Mouse (Mus musculus) ES-E14 (cell line): Measurements from ENCODE around the gene Slc7a1. TPM values are rescaled to one million over a fixed set of nuclear protein-coding genes. Genes with fewer than 3 reads are reported as not detected.

Source experiments
- DNase-seq: peaks from one replicate; pipeline ENCODE4 v3.0.0-alpha.2; 2013; ENCODE audit warnings: low read depth, low spot score
- H3K27ac ChIP-seq: 2 replicates; pipeline ENCODE4 v1.5.1; 2012; ENCODE audit warnings: low read depth, mild to moderate bottlenecking, low read length, moderate library complexity, mixed read lengths; ENCODE audit not compliant: poor library complexity, insufficient read depth, severe bottlenecking
- H3K36me3 ChIP-seq: 2 replicates; pipeline ENCODE4 v1.6.1; 2012; ENCODE audit warnings: mild to moderate bottlenecking, low read length, moderate library complexity, mixed read lengths; ENCODE audit not compliant: control insufficient read depth, poor library complexity, insufficient read depth, severe bottlenecking
- H3K4me1 ChIP-seq, 2 experiments: fragments of 150-350 bp in 1 of 2; sonication (generic) in 1 of 2; 2 replicates each; pipeline ENCODE4 v1.6.1; 2012; ENCODE audit warnings: low read length in 2 of 2, mild to moderate bottlenecking in 1 of 2, mixed read lengths in 1 of 2; ENCODE audit not compliant: control insufficient read depth in 2 of 2, insufficient read depth in 2 of 2, poor library complexity in 1 of 2
- H3K4me3 ChIP-seq, 2 experiments: fragments of 150-350 bp in 1 of 2; sonication (generic) in 1 of 2; 2 replicates each; pipeline ENCODE4 v1.5.1; 2012; ENCODE audit warnings: low read length in 2 of 2, low read depth in 1 of 2, mild to moderate bottlenecking in 1 of 2, mixed read lengths in 1 of 2; ENCODE audit not compliant: insufficient read depth in 1 of 2, poor library complexity in 1 of 2, severe bottlenecking in 1 of 2
- H3K9ac ChIP-seq: 2 replicates; pipeline ENCODE4 v1.6.1; 2012; ENCODE audit warnings: low read depth, mild to moderate bottlenecking, low read length, mixed read lengths; ENCODE audit not compliant: poor library complexity, insufficient read depth, severe bottlenecking
- H3K9me3 ChIP-seq: fragments of 150-350 bp; sonication (generic); 2 replicates; pipeline ENCODE4 v1.6.1; 2012; ENCODE audit warnings: low read depth, mild to moderate bottlenecking, low read length; ENCODE audit not compliant: control insufficient read depth, insufficient read depth
- CHD2 ChIP-seq: IDR thresholded peaks from 2 replicates; pipeline ENCODE4 v1.6.1; 2014; ENCODE audit warnings: mild to moderate bottlenecking, low read depth, low read length, inconsistent platforms
- HCFC1 ChIP-seq: IDR thresholded peaks from 2 replicates; pipeline ENCODE4 v1.6.1; 2012; ENCODE audit warnings: low read length, inconsistent platforms, borderline replicate concordance; ENCODE audit not compliant: insufficient read depth
- MAFK ChIP-seq: IDR thresholded peaks from 2 replicates; pipeline ENCODE4 v1.6.1; 2014; ENCODE audit warnings: mild to moderate bottlenecking, low read depth, low read length, inconsistent platforms; ENCODE audit not compliant: insufficient read depth
- ZC3H11A ChIP-seq: IDR thresholded peaks from 2 replicates; pipeline ENCODE4 v1.6.1; 2012; ENCODE audit warnings: low read depth, mild to moderate bottlenecking, inconsistent platforms, low read length, borderline replicate concordance
- ZNF384 ChIP-seq: IDR thresholded peaks from 2 replicates; pipeline ENCODE4 v1.6.1; 2012; ENCODE audit warnings: low read depth, low read length, inconsistent platforms
- in situ Hi-C, 2 experiments: fragments of 600-800 bp; cut with MboI; formaldehyde crosslinking; loops; one replicate each; pipeline ENCODE4 v1.15.1; 2025; ENCODE audit warnings: low sequenced_read_pairs in 2 of 2, inconsistent platforms in 1 of 2; ENCODE audit not compliant: unreplicated experiment in 2 of 2
- total RNA-seq: library from RNA; depleted of rRNA; stranded (reverse); fragments of 300-350 nt; gene quantifications from 2 replicates; pipeline ENCODE4 v1.2.3, GENCODE M21; 2012

The Slc7a1 gene
- total RNA-seq, 1 experiment, result 104 TPM

GRCm38 (mm10) chr5:148389007-148389970, 10.4 kb downstream of the Slc7a1 start:
- in situ Hi-C loops, result no loop called here
- TF ChIP-seq ZNF384 (no peak), CHD2 (no peak), ZC3H11A (no peak), MAFK (no peak), HCFC1 (no peak)
- Histone ChIP-seq H3K4me1 (peaks cover 6 to 7% of the 10 kb centered on the region in 2 experiments; a peak in 3 of 4 replicates), H3K27ac (no peak overlapping the region), H3K4me3 (no peak overlapping the region), H3K36me3 (peaks cover 4% of the 10 kb centered on the region), H3K9me3 (no peaks in the 10 kb centered on the region), H3K9ac (no peak overlapping the region)
- DNase-seq, result no peak

GRCm38 (mm10) chr5:148388251-148389006, 11.3 kb downstream of the Slc7a1 start:
- in situ Hi-C loops, result no loop called here
- Histone ChIP-seq H3K4me3 (no peak overlapping the region), H3K27ac (no peak overlapping the region), H3K36me3 (peaks cover 2% of the 10 kb centered on the region), H3K4me1 (peaks cover 6 to 10% of the 10 kb centered on the region in 2 experiments; a peak in 3 of 4 replicates), H3K9me3 (no peaks in the 10 kb centered on the region), H3K9ac (no peak overlapping the region)
- no peak for DNase-seq
- TF ChIP-seq ZNF384, result no peak

- TF ChIP-seq ZC3H11A (no peak), ZNF384 (0 out of 2 replicates have a peak, but pooled peaks have one; percentile 12)
- Histone ChIP-seq H3K4me1 (peaks cover 6 to 10% of the 10 kb centered on the region in 2 experiments; a peak in 3 of 4 replicates), H3K9ac (no peak overlapping the region), H3K4me3 (no peak overlapping the region), H3K36me3 (peaks cover 2% of the 10 kb centered on the region; the same call in 1 of the 2 replicates), H3K27ac (no peak overlapping the region), H3K9me3 (no peaks in the 10 kb centered on the region)
- in situ Hi-C loops, result no loop called here
- DNase-seq, result no peak
Observed at GRCm38 (mm10) chr5:148387820-148388219, 11.9 kb downstream of the Slc7a1 start.

GRCm38 (mm10) chr5:148386471-148386870, 13.2 kb downstream of the Slc7a1 start:
- no peak for TF ChIP-seq HCFC1
- no peak for TF ChIP-seq ZNF384
- TF ChIP-seq CHD2, result no peak
- TF ChIP-seq ZC3H11A, result no peak
- TF ChIP-seq MAFK, result no peak
- DNase-seq, result no peak
- in situ Hi-C loops, result no loop called here
- Histone ChIP-seq H3K9ac (no peak overlapping the region), H3K4me1 (peaks cover 3 to 10% of the 10 kb centered on the region in 2 experiments; a peak in 2 of 4 replicates), H3K36me3 (no peaks in the 10 kb centered on the region), H3K4me3 (no peak overlapping the region), H3K27ac (no peak overlapping the region), H3K9me3 (no peaks in the 10 kb centered on the region)
